Mouse (Mus musculus) embryonic fibroblast, embryonic 13.5 days (primary cell): ENCODE measurements around the gene Susd1.

ENCODE experiments used
- CTCF ChIP-seq: IDR thresholded peaks from 2 replicates; pipeline ENCODE4 v1.5.1; 2011; ENCODE audit warnings: mild to moderate bottlenecking, control low read depth, low read length, moderate library complexity, borderline replicate concordance; ENCODE audit not compliant: insufficient read depth
- POLR2A ChIP-seq: IDR thresholded peaks from 2 replicates; pipeline ENCODE4 v1.6.1; 2011; ENCODE audit warnings: low read depth, mild to moderate bottlenecking, control low read depth, low read length, moderate library complexity

GRCm38 (mm10) chr4:59265631-59266030 lies 172.8 kb downstream of the Susd1 start:
- no peak for TF ChIP-seq POLR2A
- TF ChIP-seq CTCF: no peak
